Mouse (Mus musculus): ENCODE measurements around the gene Tent4b.

Gene Tent4b

GRCm38 (mm10) chr8:88228800-88229199 is 29.8 kb downstream of the Tent4b start:
- DNase-seq = no peak

- DNase-seq = no peak
These were observed 37.7 kb downstream of the Tent4b start for GRCm38 (mm10) chr8:88236666-88237065.

- DNase-seq = no peak
These were observed 38.6 kb downstream of the Tent4b start for GRCm38 (mm10) chr8:88237606-88238005.

GRCm38 (mm10) chr8:88239277-88239676 is 40.3 kb downstream of the Tent4b start:
- DNase-seq = no peak

- no peak for DNase-seq
These were observed 42.9 kb downstream of the Tent4b start for GRCm38 (mm10) chr8:88241871-88242270.

GRCm38 (mm10) chr8:88244298-88244697 is 45.3 kb downstream of the Tent4b start:
- no peak for DNase-seq

GRCm38 (mm10) chr8:88252791-88253190 is 53.8 kb downstream of the Tent4b start:
- DNase-seq = peak; percentile 52

- no peak for DNase-seq
These were observed 55.9 kb downstream of the Tent4b start for GRCm38 (mm10) chr8:88254957-88255356.

- DNase-seq = no peak
These were observed 59.0 kb downstream of the Tent4b start for GRCm38 (mm10) chr8:88258024-88258423.

- DNase-seq = no peak
These were observed 59.5 kb downstream of the Tent4b start for GRCm38 (mm10) chr8:88258544-88258943.

- DNase-seq = no peak
These were observed 61.5 kb downstream of the Tent4b start for GRCm38 (mm10) chr8:88260466-88260980.

- no peak for DNase-seq
These were observed 64.0 kb downstream of the Tent4b start for GRCm38 (mm10) chr8:88262831-88263635.

GRCm38 (mm10) chr8:88265511-88265910 is 66.5 kb downstream of the Tent4b start:
- DNase-seq = no peak

GRCm38 (mm10) chr8:88266170-88266800 is 67.3 kb downstream of the Tent4b start:
- DNase-seq = peak; percentile 87

- DNase-seq = no peak
These were observed 67.9 kb downstream of the Tent4b start for GRCm38 (mm10) chr8:88266801-88267403.

GRCm38 (mm10) chr8:88269107-88269875 is 70.3 kb downstream of the Tent4b start:
- no peak for DNase-seq

GRCm38 (mm10) chr8:88270086-88270485 is 71.1 kb downstream of the Tent4b start:
- no peak for DNase-seq

- peak; percentile 59 for DNase-seq
These were observed 73.4 kb downstream of the Tent4b start, which contains the start of gene Adcy7 for GRCm38 (mm10) chr8:88272231-88273050. Adcy7 (plus strand) TSS chr8:88272403.

- DNase-seq = no peak
These were observed 74.0 kb downstream of the Tent4b start for GRCm38 (mm10) chr8:88273051-88273430.

- no peak for DNase-seq
These were observed 75.1 kb downstream of the Tent4b start for GRCm38 (mm10) chr8:88274090-88274489.

GRCm38 (mm10) chr8:88279220-88279619 is 80.2 kb downstream of the Tent4b start:
- DNase-seq = no peak

- DNase-seq = no peak
These were observed 80.7 kb downstream of the Tent4b start for GRCm38 (mm10) chr8:88279670-88280069.
